Mouse (Mus musculus) lung, postnatal 0 days (tissue): ENCODE data around the gene Wee1.

Experiments
- CTCF ChIP-seq: IDR thresholded peaks from 2 replicates; pipeline ENCODE4 v1.5.1; 2016; ENCODE audit warnings: antibody characterized with exemption, mild to moderate bottlenecking
- EP300 ChIP-seq: IDR thresholded peaks from 2 replicates; pipeline ENCODE4 v1.6.1; 2016; ENCODE audit warnings: antibody characterized with exemption, mild to moderate bottlenecking, control low read depth

DNA sequence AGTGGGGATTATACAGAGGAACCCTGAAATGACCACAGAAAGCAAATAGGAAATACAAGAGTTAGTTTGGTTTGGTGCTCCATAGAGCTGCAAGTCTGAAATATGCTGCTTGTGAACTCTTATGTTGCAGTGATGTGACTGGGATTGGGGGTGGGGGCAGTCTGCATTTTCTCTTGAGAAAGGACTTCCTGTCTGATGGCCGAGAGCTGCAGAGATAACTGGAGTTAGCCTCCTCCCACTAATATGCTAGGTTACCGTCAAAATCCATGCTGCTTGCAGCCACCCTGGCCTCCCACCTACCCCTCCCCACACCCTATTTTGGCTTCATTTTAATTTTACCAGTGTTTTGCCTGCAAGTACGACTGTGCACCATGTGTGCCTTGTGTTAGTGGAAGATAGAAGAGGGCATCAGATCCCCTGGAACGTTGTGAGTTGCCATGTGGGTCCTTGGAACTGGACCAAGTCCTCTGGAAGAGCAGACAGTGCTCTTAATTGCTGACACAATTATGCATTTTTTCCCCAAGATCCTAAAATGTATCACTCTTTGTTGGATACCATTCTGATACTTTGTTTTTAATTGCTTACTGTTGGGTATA is 11.7 kb upstream of the Wee1 start:
- TF ChIP-seq CTCF (no peak), EP300 (no peak)
